Mouse (Mus musculus): Measurements from ENCODE around the gene Msantd2. TPM values are rescaled to one million over a fixed set of nuclear protein-coding genes. Genes with fewer than 3 reads are reported as not detected.

Gene Msantd2
- polyA plus RNA-seq, 1 experiment from 2014 or later: 26.9 TPM

DNA sequence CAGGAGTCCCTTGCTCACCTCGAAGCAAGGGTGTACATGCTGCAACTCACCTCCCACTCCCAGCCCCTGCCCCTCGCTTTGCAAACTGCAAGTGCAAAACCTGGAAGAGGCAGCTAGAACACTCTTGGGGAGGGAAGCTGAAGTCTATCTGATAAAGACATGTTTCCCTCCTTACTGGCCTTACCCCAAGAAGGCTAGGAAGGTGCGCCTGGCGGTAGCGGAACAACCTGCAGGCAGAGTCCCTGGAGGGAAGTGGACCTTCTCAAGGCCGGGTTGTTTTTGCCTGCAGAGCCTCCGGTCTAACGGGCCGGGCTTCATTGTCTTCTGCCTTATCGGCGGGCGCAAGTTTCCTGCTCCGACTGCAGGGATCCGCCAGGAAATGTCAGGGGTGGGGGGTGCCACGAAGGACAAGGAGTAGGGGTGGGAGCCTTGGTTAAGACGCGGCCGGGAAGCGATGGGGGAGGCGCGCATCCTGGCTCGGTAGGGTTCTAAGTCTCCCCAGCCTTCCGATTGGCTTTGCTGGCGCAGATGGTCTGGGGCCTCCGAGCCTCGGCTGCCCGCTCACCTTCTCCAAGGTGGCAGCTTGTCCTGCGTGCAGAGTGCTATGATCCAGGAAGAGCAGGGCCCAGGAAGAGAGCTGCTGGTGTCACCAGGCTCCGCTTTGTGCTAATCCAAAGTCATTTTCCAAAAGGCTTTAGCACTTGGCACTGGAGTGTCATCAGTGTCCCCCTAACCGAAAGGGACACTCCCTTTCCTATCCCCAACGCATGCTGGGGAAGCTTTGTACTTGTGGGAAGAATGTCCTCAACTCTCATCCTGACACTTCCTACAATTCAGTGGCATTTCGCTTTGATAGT lies 41.1 kb downstream of the Msantd2 start:
- 4% methylated on average over 32 of the region's 32 CpGs for WGBS
- Histone ChIP-seq H3K27ac (peak overlapping the region; percentile 87), H3K4me1 (peaks cover 40% of the 10 kb centered on the region), H3K9me3 (no peaks in the 10 kb centered on the region), H3K4me3 (peak overlapping the region; percentile 36), H3K27me3 (peaks cover 27% of the 10 kb centered on the region), H3K9ac (peak overlapping the region; percentile 41), H3K4me2 (peak overlapping the region; percentile 78), H3K36me3 (0 out of 2 replicates have a peak, but pooled peaks cover 2% of the 10 kb centered on the region)
- peak; percentile 55 for ATAC-seq (ENCODE audit: borderline replicate concordance, extremely low read depth, low FRiP score, low TSS enrichment)

DNA sequence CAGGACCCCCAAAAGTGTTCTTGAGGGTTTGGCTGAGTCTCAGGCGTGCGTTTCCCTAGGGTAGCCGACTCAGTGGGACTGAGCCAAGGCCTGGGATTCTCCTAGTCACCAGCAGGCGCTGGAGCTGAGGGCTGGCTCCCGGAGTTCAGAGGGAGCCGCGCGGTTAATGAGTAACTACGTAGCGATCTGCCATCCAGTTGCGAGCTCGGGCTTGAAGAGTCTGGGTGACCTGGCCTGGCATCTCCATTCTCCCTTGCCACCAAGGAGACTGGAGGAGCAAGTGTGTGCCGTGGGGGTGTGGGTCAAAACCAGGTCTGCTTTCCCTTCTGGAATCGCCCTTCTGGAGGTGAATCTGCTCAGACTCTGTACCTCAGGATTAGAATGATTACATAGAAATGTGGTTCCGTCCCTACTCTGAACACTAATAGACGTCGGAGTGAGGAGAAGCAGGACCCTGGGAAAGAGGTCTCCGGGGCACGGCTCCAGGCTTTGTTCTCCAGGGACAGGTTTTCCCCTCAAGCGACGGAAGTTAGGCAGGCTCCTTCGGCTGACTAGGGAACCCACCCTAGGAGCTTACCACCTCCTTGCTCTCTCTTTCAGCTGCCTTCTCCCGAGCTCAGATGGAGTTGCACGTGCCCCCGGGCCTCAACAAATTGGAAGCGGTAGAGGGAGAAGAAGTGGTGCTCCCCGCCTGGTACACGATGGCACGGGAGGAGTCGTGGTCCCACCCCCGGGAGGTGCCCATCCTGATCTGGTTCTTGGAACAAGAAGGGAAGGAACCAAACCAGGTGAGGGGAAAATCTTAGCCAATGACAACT lies 42.0 kb downstream of the Msantd2 start:
- peak; percentile 71 for ATAC-seq (ENCODE audit: borderline replicate concordance, extremely low read depth, low FRiP score, low TSS enrichment)
- H3K4me2 ChIP-seq: peak overlapping the region; percentile 78
- H3K27ac ChIP-seq: peak overlapping the region; percentile 80
- WGBS: 4% methylated on average over 31 of the region's 31 CpGs
- peak overlapping the region; percentile 36 for H3K4me3 ChIP-seq
- H3K36me3 ChIP-seq: 0 out of 2 replicates have a peak, but pooled peaks cover 3% of the 10 kb centered on the region
- H3K27me3 ChIP-seq: peaks cover 27% of the 10 kb centered on the region
- peak overlapping the region; percentile 41 for H3K9ac ChIP-seq
- H3K4me1 ChIP-seq: peaks cover 40% of the 10 kb centered on the region
- no peaks in the 10 kb centered on the region for H3K9me3 ChIP-seq

DNA sequence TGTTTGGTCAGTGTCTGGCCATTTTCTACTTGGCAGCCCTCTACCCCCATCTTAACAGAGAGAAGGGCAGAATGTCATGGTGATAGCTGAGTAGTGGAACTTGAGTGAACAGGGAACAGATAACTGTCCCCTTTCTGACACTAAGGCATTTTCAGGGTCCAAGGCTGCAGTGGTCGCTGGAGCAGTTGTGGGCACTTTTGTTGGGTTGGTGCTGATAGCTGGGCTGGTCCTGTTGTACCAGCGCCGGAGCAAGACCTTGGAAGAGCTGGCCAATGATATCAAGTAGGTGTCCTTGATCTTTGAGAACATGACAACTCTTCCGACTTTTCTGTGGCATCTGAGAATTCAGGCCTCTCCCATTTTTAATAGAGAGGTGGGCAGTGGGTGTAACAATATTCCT lies 47.7 kb downstream of the Msantd2 start:
- no peak overlapping the region for H3K9ac ChIP-seq
- no peaks in the 10 kb centered on the region for H3K27me3 ChIP-seq
- H3K4me1 ChIP-seq: 0 out of 2 replicates have a peak, but pooled peaks cover 5% of the 10 kb centered on the region
- no peak overlapping the region for H3K4me2 ChIP-seq
- H3K4me3 ChIP-seq: no peak overlapping the region
- H3K27ac ChIP-seq: peak overlapping the region; percentile 71; the same call in 1 of the 2 replicates
- 0 out of 2 replicates have a peak, but pooled peaks cover 3% of the 10 kb centered on the region for H3K36me3 ChIP-seq
- WGBS: 71% methylated on average over 4 of the region's 4 CpGs
- ATAC-seq (ENCODE audit: borderline replicate concordance, extremely low read depth, low FRiP score, low TSS enrichment): no peak
- H3K9me3 ChIP-seq: no peaks in the 10 kb centered on the region

DNA sequence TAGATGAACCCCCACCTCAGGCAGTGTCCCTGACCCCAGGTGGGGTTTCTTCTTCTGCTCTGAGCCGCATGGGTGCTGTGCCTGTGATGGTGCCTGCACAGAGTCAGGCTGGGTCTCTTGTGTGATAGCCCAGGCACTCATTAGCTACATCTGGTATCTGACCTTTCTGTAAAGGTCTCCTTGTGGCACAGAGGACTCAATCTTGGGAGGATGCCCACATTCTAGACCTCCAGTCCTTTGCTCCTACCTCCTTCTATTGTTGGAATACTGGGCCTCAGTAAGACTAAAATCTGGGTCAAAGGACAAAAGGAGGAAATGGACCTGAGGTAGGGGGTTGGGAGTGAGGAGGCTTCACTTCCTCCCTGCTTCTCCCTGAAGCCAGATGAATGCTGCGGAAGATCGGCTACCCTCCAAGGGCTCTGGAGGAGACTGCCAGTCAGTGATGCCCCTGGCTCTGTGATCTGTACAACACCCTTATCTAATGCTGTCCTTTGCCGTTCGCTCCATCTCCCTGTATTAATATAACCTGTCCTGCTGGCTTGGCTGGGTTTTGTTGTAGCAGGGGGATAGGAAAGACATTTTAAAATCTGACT lies 48.6 kb downstream of the Msantd2 start:
- ATAC-seq (ENCODE audit: borderline replicate concordance, extremely low read depth, low FRiP score, low TSS enrichment): peak; percentile 25; the same call in 1 of the 2 replicates
- Histone ChIP-seq H3K27me3 (no peaks in the 10 kb centered on the region), H3K4me1 (peaks cover 5% of the 10 kb centered on the region; the same call in 1 of the 2 replicates), H3K27ac (peak overlapping the region; percentile 71), H3K36me3 (0 out of 2 replicates have a peak, but pooled peaks cover 3% of the 10 kb centered on the region), H3K4me2 (no peak overlapping the region), H3K4me3 (no peak overlapping the region), H3K9me3 (no peaks in the 10 kb centered on the region), H3K9ac (no peak overlapping the region)
- WGBS: 63% methylated on average over 5 of the region's 5 CpGs

DNA sequence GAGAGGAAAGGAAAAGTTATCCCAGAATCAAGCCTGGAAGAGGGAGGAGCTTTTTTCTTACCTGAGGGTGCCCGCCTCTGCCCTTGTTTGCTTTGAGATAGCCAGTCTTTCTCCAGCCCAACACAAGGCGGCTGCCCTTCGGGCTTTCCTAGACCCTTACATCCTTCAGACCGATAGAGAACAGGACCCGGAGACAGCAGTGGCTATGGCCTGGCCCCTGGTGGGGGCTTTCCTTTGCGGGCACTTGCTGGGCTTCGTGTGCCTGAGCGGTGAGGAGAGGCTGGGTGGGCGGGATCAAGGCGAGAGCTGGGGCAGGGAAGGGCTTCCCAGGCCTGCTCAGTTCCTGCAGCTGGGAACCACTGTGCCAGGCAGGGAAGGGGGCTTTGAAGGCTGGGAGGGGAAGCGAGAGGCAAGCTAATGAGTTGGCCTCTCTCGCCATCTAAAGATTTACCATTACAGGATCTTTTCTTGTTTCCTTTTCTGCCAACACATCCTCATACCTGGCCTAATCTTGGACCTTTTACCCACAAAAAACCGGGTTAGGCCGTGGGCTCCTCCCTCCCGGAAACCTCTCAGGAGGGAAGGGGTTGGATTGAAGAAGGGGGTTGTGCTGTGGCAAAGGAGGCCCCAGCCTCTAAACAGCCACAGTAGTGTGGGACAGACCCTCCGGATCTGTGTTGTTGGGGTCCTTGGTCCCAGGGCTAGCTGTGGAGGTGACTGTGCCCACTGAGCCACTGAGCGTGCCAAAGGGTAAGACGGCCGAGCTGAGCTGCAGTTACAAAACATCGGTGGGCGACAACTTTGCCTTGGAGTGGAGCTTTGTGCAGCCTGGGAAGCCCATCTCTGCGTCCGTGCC lies 50.3 kb downstream of the Msantd2 start, which contains the start of gene Vsig2:
Vsig2 (plus strand) TSS at position 86 of the 856 bp plus-strand sequence.
- Histone ChIP-seq H3K27me3 (no peaks in the 10 kb centered on the region), H3K4me2 (peak within 1 kb of the TSS; percentile 30; the same call in 1 of the 2 replicates), H3K4me1 (peaks cover 13% of the 10 kb centered on the region), H3K36me3 (0 out of 2 replicates have a peak, but pooled peaks cover 3% of the 10 kb centered on the region), H3K9ac (no peak within 1 kb of the TSS), H3K4me3 (peak within 1 kb of the TSS; percentile 6; the same call in 1 of the 2 replicates), H3K9me3 (no peaks in the 10 kb centered on the region), H3K27ac (peak within 1 kb of the TSS; percentile 58)
- 48% methylated on average over 23 of the region's 23 CpGs for WGBS
- ATAC-seq (ENCODE audit: borderline replicate concordance, extremely low read depth, low FRiP score, low TSS enrichment): peak; percentile 43; the same call in 1 of the 2 replicates

DNA sequence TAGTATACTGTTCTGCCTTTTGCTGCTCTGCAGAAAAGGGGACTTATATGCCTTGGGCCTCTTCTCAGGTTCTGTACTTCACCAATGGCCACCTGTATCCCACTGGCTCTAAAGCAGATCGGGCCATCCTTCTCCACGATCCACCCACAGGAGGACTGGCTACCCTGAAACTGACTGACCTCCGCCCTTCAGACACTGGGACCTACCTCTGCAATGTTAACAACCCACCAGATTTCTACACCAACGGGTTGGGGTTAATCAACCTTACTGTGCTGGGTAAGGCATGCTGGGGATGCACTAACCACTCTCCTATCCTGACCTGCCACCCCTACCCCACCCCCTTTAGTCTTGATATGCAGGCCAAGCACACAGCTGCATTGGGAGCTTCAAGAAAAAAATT lies 51.1 kb downstream of the Msantd2 start:
- peaks cover 21% of the 10 kb centered on the region for H3K4me1 ChIP-seq
- H3K27ac ChIP-seq: peak overlapping the region; percentile 58
- 0 out of 2 replicates have a peak, but pooled peaks cover 3% of the 10 kb centered on the region for H3K36me3 ChIP-seq
- WGBS: 86% methylated on average over 4 of the region's 4 CpGs
- H3K9ac ChIP-seq: no peak overlapping the region
- no peak overlapping the region for H3K4me3 ChIP-seq
- no peaks in the 10 kb centered on the region for H3K9me3 ChIP-seq
- H3K27me3 ChIP-seq: peaks cover 2% of the 10 kb centered on the region; the same call in 1 of the 2 replicates
- H3K4me2 ChIP-seq: 0 out of 2 replicates have a peak overlapping the region, but pooled peaks have one; percentile 30
- no peak for ATAC-seq (ENCODE audit: borderline replicate concordance, extremely low read depth, low FRiP score, low TSS enrichment)

DNA sequence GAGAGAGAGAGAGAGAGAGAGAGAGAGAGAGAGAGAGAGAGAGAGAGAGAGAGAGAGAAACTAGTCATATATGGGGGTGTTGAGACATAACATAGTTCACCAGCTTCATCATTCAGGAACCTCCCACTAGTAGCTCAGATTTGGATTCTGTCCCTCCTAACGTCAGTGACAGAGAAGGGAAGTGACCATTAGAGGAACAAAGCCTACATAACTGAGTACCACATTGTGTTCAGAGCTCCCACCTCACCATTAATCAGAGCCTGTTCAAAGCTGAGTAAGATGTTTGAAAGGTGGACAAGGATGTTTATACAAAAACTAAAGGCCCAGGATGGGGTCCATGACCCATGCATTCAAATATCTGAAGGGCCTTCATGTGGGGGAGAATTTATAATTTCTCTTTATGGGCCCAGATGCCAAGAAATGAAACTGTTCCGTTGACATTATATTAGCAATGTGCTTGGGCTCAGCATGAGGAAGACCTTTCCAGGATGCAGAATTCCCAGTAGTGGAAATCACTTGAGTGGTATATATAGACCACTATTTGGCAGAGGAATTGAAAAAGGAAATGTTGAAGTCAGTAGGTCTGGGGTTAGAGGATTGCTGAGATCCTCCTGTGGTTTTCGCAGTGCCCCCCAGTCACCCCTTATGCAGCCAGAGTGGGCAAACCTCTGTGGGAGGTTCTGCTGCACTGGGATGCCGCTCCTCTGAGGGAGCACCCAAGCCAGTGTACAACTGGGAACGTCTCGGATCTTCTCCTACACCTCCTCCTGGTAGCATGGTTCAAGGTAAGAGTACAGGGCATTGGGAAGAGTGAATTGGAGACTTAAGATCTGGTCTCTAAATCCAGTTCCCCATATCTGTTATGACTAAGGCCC lies 51.8 kb downstream of the Msantd2 start:
- H3K4me3 ChIP-seq: no peak overlapping the region
- H3K9me3 ChIP-seq: no peaks in the 10 kb centered on the region
- no peak overlapping the region for H3K9ac ChIP-seq
- WGBS: 67% methylated on average over 6 of the region's 6 CpGs
- 0 out of 2 replicates have a peak, but pooled peaks cover 2% of the 10 kb centered on the region for H3K36me3 ChIP-seq
- peaks cover 9% of the 10 kb centered on the region for H3K27me3 ChIP-seq
- no peak overlapping the region; the same call in 1 of the 2 replicates for H3K4me2 ChIP-seq
- peaks cover 28% of the 10 kb centered on the region for H3K4me1 ChIP-seq
- no peak for ATAC-seq (ENCODE audit: borderline replicate concordance, extremely low read depth, low FRiP score, low TSS enrichment)
- H3K27ac ChIP-seq: peak overlapping the region; percentile 81

DNA sequence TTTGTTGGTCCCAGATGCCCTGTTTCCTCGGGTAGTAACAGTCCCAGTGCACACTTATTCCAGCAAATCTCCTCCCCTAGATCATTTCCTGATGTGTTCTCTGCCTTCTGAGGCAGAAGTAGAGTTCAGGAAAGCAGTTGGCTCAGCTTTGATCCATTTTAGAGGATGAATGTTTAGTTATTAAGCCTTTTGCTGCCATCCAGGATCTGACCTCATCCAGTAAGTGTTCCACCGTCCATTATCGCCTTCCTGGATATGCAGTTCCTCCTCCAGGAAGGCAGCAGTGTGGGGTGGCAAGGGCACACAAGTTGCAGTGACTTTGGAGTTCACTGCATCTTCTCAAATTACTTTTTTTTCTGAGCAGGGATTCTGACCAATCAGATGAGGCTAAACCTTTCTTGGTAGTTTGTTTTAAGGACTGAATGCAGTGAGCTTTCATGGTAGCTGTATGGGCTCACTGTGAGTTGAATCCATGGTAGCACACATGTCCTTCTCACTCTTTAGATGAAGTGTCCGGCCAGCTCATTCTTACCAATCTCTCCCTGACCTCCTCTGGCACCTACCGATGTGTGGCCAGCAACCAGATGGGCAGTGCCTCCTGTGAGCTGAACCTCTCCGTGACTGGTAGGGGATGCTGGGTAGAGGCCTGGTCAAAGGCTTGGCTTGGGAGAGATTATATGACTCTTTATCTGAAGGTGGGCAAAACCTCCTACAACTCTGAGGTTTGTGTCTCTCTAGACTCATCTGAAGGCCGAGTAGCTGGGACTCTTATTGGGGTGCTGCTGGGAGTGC lies 52.9 kb downstream of the Msantd2 start:
- Histone ChIP-seq H3K4me3 (no peak overlapping the region), H3K4me2 (no peak overlapping the region), H3K9me3 (no peaks in the 10 kb centered on the region), H3K27me3 (peaks cover 16% of the 10 kb centered on the region), H3K36me3 (no peaks in the 10 kb centered on the region), H3K9ac (no peak overlapping the region), H3K27ac (peak overlapping the region; percentile 81), H3K4me1 (peaks cover 29% of the 10 kb centered on the region)
- no peak for ATAC-seq (ENCODE audit: borderline replicate concordance, extremely low read depth, low FRiP score, low TSS enrichment)
- WGBS: 56% methylated on average over 7 of the region's 7 CpGs

DNA sequence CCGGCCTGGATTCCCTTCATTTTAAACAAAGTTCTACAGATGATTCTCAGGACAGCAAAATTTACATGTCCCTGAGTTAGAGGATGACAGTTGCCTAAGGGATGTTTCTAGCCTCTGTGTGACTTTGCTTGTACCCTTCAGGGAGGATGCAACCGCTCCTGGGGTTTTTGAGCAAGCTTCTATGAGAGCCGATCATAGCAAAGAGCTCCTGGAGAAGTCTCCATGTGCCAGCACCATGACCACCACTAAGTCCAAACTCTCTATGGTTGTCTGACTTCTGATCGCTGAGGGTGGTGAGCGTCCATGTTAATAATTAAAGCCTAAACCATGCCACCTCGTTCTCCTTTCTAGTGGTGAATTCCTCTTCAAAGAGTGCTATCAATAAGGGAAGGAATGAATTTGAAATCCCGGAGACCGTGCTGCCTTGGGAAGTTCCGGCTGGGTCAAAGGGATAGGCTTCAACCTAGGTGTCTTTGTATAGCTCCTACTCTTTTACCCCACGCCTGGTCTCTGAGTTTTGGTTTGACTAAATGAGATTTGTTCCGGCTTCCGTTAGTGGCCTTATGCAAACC lies 54.8 kb downstream of the Msantd2 start:
- H3K27ac ChIP-seq: peak overlapping the region; percentile 59
- 32% methylated on average over 12 of the region's 12 CpGs for WGBS
- no peaks in the 10 kb centered on the region for H3K36me3 ChIP-seq
- peaks cover 16% of the 10 kb centered on the region for H3K27me3 ChIP-seq
- peak overlapping the region; percentile 71 for H3K4me2 ChIP-seq
- H3K4me3 ChIP-seq: peak overlapping the region; percentile 39
- peaks cover 29% of the 10 kb centered on the region for H3K4me1 ChIP-seq
- no peaks in the 10 kb centered on the region for H3K9me3 ChIP-seq
- no peak for ATAC-seq (ENCODE audit: borderline replicate concordance, extremely low read depth, low FRiP score, low TSS enrichment)
- H3K9ac ChIP-seq: no peak overlapping the region
